Mouse (Mus musculus) midbrain, embryonic 16.5 days (tissue): ENCODE measurements around the gene Cd248. TPM values are rescaled to one million over a fixed set of nuclear protein-coding genes. Genes with fewer than 3 reads are reported as not detected.

Source experiments
- ATAC-seq: fragments of 200-750 bp; cut with Nextera tagmentation; 2 replicates; pipeline ENCODE4 v1.8.0; 2017; ENCODE audit warnings: moderate TSS enrichment
- H3K27ac ChIP-seq: fragments of 300-500 bp; sonication (generic); 2 replicates; pipeline ENCODE4 v1.5.1; 2014; ENCODE audit warnings: mild to moderate bottlenecking, low read length, mixed read lengths
- H3K27me3 ChIP-seq: fragments of 300-500 bp; sonication (generic); 2 replicates; pipeline ENCODE4 v1.6.1; 2014; ENCODE audit warnings: low read depth, low read length, mixed read lengths; ENCODE audit not compliant: control insufficient read depth, insufficient read depth
- H3K36me3 ChIP-seq: fragments of 300-500 bp; sonication (generic); 2 replicates; pipeline ENCODE4 v1.6.1; 2014; ENCODE audit warnings: mild to moderate bottlenecking, low read length, moderate library complexity, mixed read lengths; ENCODE audit not compliant: control insufficient read depth, insufficient read depth
- H3K4me1 ChIP-seq: fragments of 300-500 bp; sonication (generic); 2 replicates; pipeline ENCODE4 v1.6.1; 2014; ENCODE audit warnings: mild to moderate bottlenecking, low read length, mixed read lengths; ENCODE audit not compliant: control insufficient read depth, insufficient read depth
- H3K4me2 ChIP-seq: fragments of 300-500 bp; sonication (generic); 2 replicates; pipeline ENCODE4 v1.6.1; 2014; ENCODE audit warnings: mild to moderate bottlenecking, low read length, mixed read lengths
- H3K4me3 ChIP-seq: fragments of 300-500 bp; sonication (generic); 2 replicates; pipeline ENCODE4 v1.5.1; 2014; ENCODE audit warnings: low read depth, mild to moderate bottlenecking, low read length, moderate library complexity, mixed read lengths
- H3K9ac ChIP-seq: fragments of 300-500 bp; sonication (generic); 2 replicates; pipeline ENCODE4 v1.6.1; 2014; ENCODE audit warnings: low read depth, low read length, mixed read lengths
- H3K9me3 ChIP-seq: fragments of 300-500 bp; sonication (generic); replicated peaks from 2 replicates; pipeline ENCODE4 v1.6.1; 2014; ENCODE audit warnings: mild to moderate bottlenecking, low read length, mixed read lengths; ENCODE audit not compliant: control insufficient read depth, poor library complexity, severe bottlenecking
- WGBS: fragments of 180-500 bp; shearing (Covaris S2); extraction: QIAGEN DNeasy Blood & Tissue Kit; methylation state at CpG from one replicate; pipeline ENCODE4 v1.1.7; 2014; 5-methylcytosine and 5-hydroxymethylcytosine counted together
- polyA plus RNA-seq: library from polyadenylated mRNA; unstranded; fragments of >200 nt; fragmentation: Nextera tagmentation; extraction: Ambion mirVana; gene quantifications from 2 replicates; pipeline ENCODE4 v1.2.1, GENCODE M21; 2015

Cd248 gene
- polyA plus RNA-seq, 1 experiment from 2014 or later, result 16.5 TPM

- Histone ChIP-seq H3K9ac (no peak overlapping the region), H3K27me3 (no peaks in the 10 kb centered on the region), H3K4me3 (no peak overlapping the region), H3K4me1 (peaks cover 12% of the 10 kb centered on the region), H3K27ac (no peak overlapping the region), H3K36me3 (peaks cover 38% of the 10 kb centered on the region), H3K4me2 (no peak overlapping the region), H3K9me3 (no peaks in the 10 kb centered on the region)
- no peak for ATAC-seq
- WGBS, result 16% methylated on average over 5 of the region's 5 CpGs
Observed at GRCm38 (mm10) chr19:5108271-5108575, 40.3 kb downstream of the Cd248 start.

- Histone ChIP-seq H3K27me3 (no peaks in the 10 kb centered on the region), H3K27ac (no peak overlapping the region), H3K4me3 (no peak overlapping the region), H3K36me3 (peaks cover 38% of the 10 kb centered on the region), H3K4me2 (no peak overlapping the region), H3K4me1 (peaks cover 12% of the 10 kb centered on the region), H3K9me3 (no peaks in the 10 kb centered on the region), H3K9ac (no peak overlapping the region)
- 69% methylated on average over 4 of the region's 4 CpGs for WGBS
- no peak for ATAC-seq
Observed at GRCm38 (mm10) chr19:5108702-5109101, 40.8 kb downstream of the Cd248 start.

- H3K4me3 ChIP-seq, result no peak overlapping the region
- H3K9me3 ChIP-seq, result no peaks in the 10 kb centered on the region
- no peak overlapping the region for H3K4me2 ChIP-seq
- no peak for ATAC-seq
- peaks cover 12% of the 10 kb centered on the region for H3K4me1 ChIP-seq
- no peak overlapping the region for H3K27ac ChIP-seq
- H3K27me3 ChIP-seq, result no peaks in the 10 kb centered on the region
- H3K9ac ChIP-seq, result no peak overlapping the region
- 74% methylated on average over 19 of the region's 19 CpGs for WGBS
- H3K36me3 ChIP-seq, result peaks cover 29% of the 10 kb centered on the region
Observed at GRCm38 (mm10) chr19:5109659-5110453, 42.0 kb downstream of the Cd248 start.

- Histone ChIP-seq H3K4me1 (peaks cover 11% of the 10 kb centered on the region), H3K27ac (no peak overlapping the region), H3K9ac (no peak overlapping the region), H3K27me3 (no peaks in the 10 kb centered on the region), H3K9me3 (no peaks in the 10 kb centered on the region), H3K4me3 (no peak overlapping the region), H3K4me2 (no peak overlapping the region), H3K36me3 (peaks cover 28% of the 10 kb centered on the region)
- 88% methylated on average over 7 of the region's 7 CpGs for WGBS
- ATAC-seq, result no peak
Observed at GRCm38 (mm10) chr19:5113783-5114182, 45.9 kb downstream of the Cd248 start.

- Histone ChIP-seq H3K27ac (peak overlapping the region; percentile 91), H3K9me3 (no peaks in the 10 kb centered on the region), H3K4me2 (peak overlapping the region; percentile 68), H3K27me3 (no peaks in the 10 kb centered on the region), H3K4me3 (peak overlapping the region; percentile 88), H3K36me3 (peaks cover 4% of the 10 kb centered on the region; the same call in 1 of the 2 replicates), H3K4me1 (peaks cover 18% of the 10 kb centered on the region), H3K9ac (peak overlapping the region; percentile 98)
- WGBS, result under 1% methylated on average over 70 of the region's 83 CpGs
- peak; percentile 94 for ATAC-seq
Observed at GRCm38 (mm10) chr19:5117494-5118383, 49.9 kb downstream of the Cd248 start.

GRCm38 (mm10) chr19:5118384-5118698 is 50.5 kb downstream of the Cd248 start, which contains the start of gene Klc2:
Gene Klc2 (minus strand): TSS chr19:5118560.
- Histone ChIP-seq H3K36me3 (peaks cover 3% of the 10 kb centered on the region; the same call in 1 of the 2 replicates), H3K9ac (peak within 1 kb of the TSS; percentile 98), H3K27ac (peak within 1 kb of the TSS; percentile 91), H3K4me1 (peaks cover 18% of the 10 kb centered on the region), H3K27me3 (no peaks in the 10 kb centered on the region), H3K9me3 (no peaks in the 10 kb centered on the region), H3K4me3 (peak within 1 kb of the TSS; percentile 88), H3K4me2 (peak within 1 kb of the TSS; percentile 68)
- 2% methylated on average over 18 of the region's 18 CpGs for WGBS
- ATAC-seq, result no peak

Other genes starting within 250 kb of the Cd248 start
- gene Ccs, start 228.7 kb upstream of the Cd248 start, polyA plus RNA-seq, result 33.3 and 42.5 TPM in 2 replicates
- 0.77 and 0.99 TPM in 2 replicates for gene Ccdc87, start 228.7 kb upstream of the Cd248 start, polyA plus RNA-seq
- 85.8 and 87.4 TPM in 2 replicates for gene Ctsf, start 212.9 kb upstream of the Cd248 start, polyA plus RNA-seq
- 1.9 and 2.4 TPM in 2 replicates for gene Actn3, start 190.2 kb upstream of the Cd248 start, polyA plus RNA-seq
- 22.7 and 26.1 TPM in 2 replicates for gene Zdhhc24, start 189.4 kb upstream of the Cd248 start, polyA plus RNA-seq
- 9.6 and 9.7 TPM in 2 replicates for gene Bbs1, start 161.4 kb upstream of the Cd248 start, polyA plus RNA-seq
- 108 and 109 TPM in 2 replicates for gene Dpp3, start 139.8 kb upstream of the Cd248 start, polyA plus RNA-seq
- 11.3 and 17.0 TPM in 2 replicates for gene Peli3, start 125.0 kb upstream of the Cd248 start, polyA plus RNA-seq
- gene Mrpl11, start 105.9 kb upstream of the Cd248 start, polyA plus RNA-seq, result 101 and 107 TPM in 2 replicates
- 0.58 and 0.82 TPM in 2 replicates for gene Npas4, start 77.8 kb upstream of the Cd248 start, polyA plus RNA-seq
- 12.1 and 16.0 TPM in 2 replicates for gene Slc29a2, start 44.2 kb upstream of the Cd248 start, polyA plus RNA-seq
- 82.9 and 102 TPM in 2 replicates for gene B4gat1, start 29.3 kb upstream of the Cd248 start, polyA plus RNA-seq
- 2.9 and 4.2 TPM in 2 replicates for gene AC124502.3, start 29.2 kb upstream of the Cd248 start, polyA plus RNA-seq
- gene Brms1, start 26.7 kb upstream of the Cd248 start, polyA plus RNA-seq, result 26.8 and 36.2 TPM in 2 replicates
- gene Rin1, start 17.6 kb upstream of the Cd248 start, polyA plus RNA-seq, result 1.5 and 1.8 TPM in 2 replicates
- 22.7 and 31.9 TPM in 2 replicates for gene Tmem151a, start 17.5 kb downstream of the Cd248 start, polyA plus RNA-seq
- gene Yif1a, start 20.5 kb downstream of the Cd248 start, polyA plus RNA-seq, result 39.8 and 46.6 TPM in 2 replicates
- 430 and 432 TPM in 2 replicates for gene Cnih2, start 30.4 kb downstream of the Cd248 start, polyA plus RNA-seq
- 201 and 206 TPM in 2 replicates for gene Rab1b, start 39.0 kb downstream of the Cd248 start, polyA plus RNA-seq
- 71.4 and 76.5 TPM in 2 replicates for gene Klc2, start 50.5 kb downstream of the Cd248 start, polyA plus RNA-seq
- gene Pacs1, start 205.0 kb downstream of the Cd248 start, polyA plus RNA-seq, result 50.7 and 52.2 TPM in 2 replicates
- gene Sf3b2, start 227.4 kb downstream of the Cd248 start, polyA plus RNA-seq, result 326 and 331 TPM in 2 replicates
- 41.6 and 49.4 TPM in 2 replicates for gene Gal3st3, start 230.3 kb downstream of the Cd248 start, polyA plus RNA-seq